Mouse (Mus musculus) stomach, embryonic 16.5 days (tissue): ENCODE data around the gene Lsp1. TPM values are rescaled to one million over a fixed set of nuclear protein-coding genes. Genes with fewer than 3 reads are reported as not detected.
A peak's percentile ranks its signal among the peaks of the same experiment; 100 is the strongest.

Experiments used
- ATAC-seq: fragments of 200-750 bp; cut with Nextera tagmentation; 2 replicates; pipeline ENCODE4 v1.8.0; 2017; ENCODE audit warnings: moderate number of reproducible peaks, moderate TSS enrichment; ENCODE audit not compliant: insufficient read depth, low FRiP score
- H3K27ac ChIP-seq: fragments of 300-500 bp; sonication (generic); 2 replicates; pipeline ENCODE4 v1.5.1; 2014; ENCODE audit warnings: low read length
- H3K27me3 ChIP-seq: fragments of 300-500 bp; sonication (generic); 2 replicates; pipeline ENCODE4 v1.6.1; 2014; ENCODE audit warnings: low read length, control low read depth, mixed read lengths; ENCODE audit not compliant: control insufficient read depth, insufficient read depth
- H3K36me3 ChIP-seq: fragments of 300-500 bp; sonication (generic); 2 replicates; pipeline ENCODE4 v1.6.1; 2014; ENCODE audit warnings: low read length; ENCODE audit not compliant: control insufficient read depth, insufficient read depth
- H3K4me1 ChIP-seq: fragments of 300-500 bp; sonication (generic); 2 replicates; pipeline ENCODE4 v1.6.1; 2014; ENCODE audit warnings: low read length, control low read depth, mixed read lengths; ENCODE audit not compliant: control insufficient read depth, insufficient read depth
- H3K4me2 ChIP-seq: fragments of 300-500 bp; sonication (generic); 2 replicates; pipeline ENCODE4 v1.6.1; 2014; ENCODE audit warnings: low read depth, low read length, mixed read lengths
- H3K4me3 ChIP-seq: fragments of 300-500 bp; sonication (generic); replicated peaks from 2 replicates; pipeline ENCODE4 v1.5.1; 2014; ENCODE audit warnings: mild to moderate bottlenecking, low read length
- H3K9ac ChIP-seq: fragments of 300-500 bp; sonication (generic); 2 replicates; pipeline ENCODE4 v1.6.1; 2014; ENCODE audit warnings: low read length
- H3K9me3 ChIP-seq: fragments of 300-500 bp; sonication (generic); replicated peaks from 2 replicates; pipeline ENCODE4 v1.6.1; 2016; ENCODE audit warnings: low read length, control low read depth; ENCODE audit not compliant: control insufficient read depth
- WGBS: fragments of 180-500 bp; shearing (Covaris S2); extraction: QIAGEN DNeasy Blood & Tissue Kit; methylation state at CpG from one replicate; pipeline ENCODE4 v1.1.7; 2014; 5-methylcytosine and 5-hydroxymethylcytosine counted together
- polyA plus RNA-seq: library from polyadenylated mRNA; unstranded; fragments of >200 nt; fragmentation: Nextera tagmentation; extraction: Ambion mirVana; gene quantifications from 2 replicates; pipeline ENCODE4 v1.2.1, GENCODE M21; 2015

Lsp1 gene
- polyA plus RNA-seq, 1 experiment from 2014 or later = 216 TPM

DNA sequence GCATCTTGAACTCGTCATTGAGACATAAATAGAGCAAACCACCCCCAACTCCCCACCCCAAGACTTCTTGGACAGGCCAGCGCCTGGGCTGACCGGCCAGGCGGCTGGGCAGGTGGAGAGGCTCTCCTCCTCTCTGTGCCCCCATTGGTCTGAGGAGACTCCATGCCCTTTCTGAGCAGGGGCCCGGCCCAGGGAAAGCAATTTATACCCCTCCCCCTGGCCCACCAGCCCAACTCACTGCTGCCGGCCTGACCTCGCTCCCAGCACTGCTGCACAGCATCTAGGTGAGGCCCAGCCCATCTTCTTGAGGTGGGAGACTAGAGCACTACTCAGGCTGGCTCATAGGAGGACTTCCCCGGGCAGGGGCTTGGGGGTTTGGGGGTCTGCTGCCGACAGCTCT is 19.0 kb upstream of the Lsp1 start, which contains the start of gene Tnni2:
Gene Tnni2 (plus strand): TSS at position 224 of the 400 bp plus-strand sequence.
- H3K4me2 ChIP-seq = peak within 1 kb of the TSS; percentile 20

DNA sequence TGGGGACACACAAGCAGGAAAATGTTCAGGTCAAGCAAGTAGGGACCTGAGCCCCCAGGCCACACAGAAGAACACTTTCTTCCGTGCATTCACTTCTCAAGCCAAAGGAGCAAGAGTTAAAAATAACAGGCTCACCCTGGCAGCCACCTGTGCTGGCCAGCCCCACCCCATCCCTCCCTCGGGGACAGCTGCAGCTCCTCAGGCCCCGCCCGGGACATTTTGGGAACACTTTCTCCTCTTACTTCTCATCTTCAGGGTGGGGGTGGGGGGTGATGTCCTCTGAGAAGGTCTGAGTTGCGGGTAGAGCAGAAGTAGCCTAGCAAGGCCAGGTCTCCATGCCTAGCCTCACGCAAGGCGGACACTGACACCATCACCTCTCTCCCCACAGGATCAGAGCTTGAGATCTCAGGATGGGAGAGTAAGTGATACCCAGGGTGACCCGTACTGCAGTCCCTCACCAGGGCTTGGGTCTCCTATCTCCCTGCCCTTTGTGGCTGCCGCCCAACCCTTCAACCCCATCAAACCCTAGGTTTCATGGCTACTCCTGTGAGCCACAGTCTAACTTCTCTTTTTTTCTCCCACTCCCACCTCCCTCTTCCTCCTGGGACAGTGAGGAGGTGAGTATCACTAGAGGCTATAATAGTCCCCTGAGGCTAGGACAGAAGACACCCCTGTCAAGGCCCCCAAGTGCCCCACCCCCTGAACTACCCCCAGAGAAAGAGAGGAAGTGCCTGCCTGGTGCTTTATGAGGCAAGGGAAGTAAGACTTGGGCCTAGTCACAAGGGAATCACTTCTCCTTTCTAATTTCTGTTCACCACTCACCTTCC is 18.3 kb upstream of the Lsp1 start:
- no peak for ATAC-seq
- WGBS = 56% methylated on average over 9 of the region's 9 CpGs
- Histone ChIP-seq H3K27me3 (no peaks in the 10 kb centered on the region), H3K36me3 (no peaks in the 10 kb centered on the region), H3K9ac (peak overlapping the region; percentile 72), H3K4me2 (no peak overlapping the region), H3K27ac (peak overlapping the region; percentile 72), H3K4me3 (no peak overlapping the region), H3K4me1 (peaks cover 28% of the 10 kb centered on the region), H3K9me3 (no peaks in the 10 kb centered on the region)

More for the DNA sequence above, 19.0 kb upstream of the Lsp1 start, which contains the start of gene Tnni2:
- no peaks in the 10 kb centered on the region for H3K9me3 ChIP-seq
- H3K4me1 ChIP-seq = peaks cover 31% of the 10 kb centered on the region
- H3K4me3 ChIP-seq = no peak within 1 kb of the TSS
- H3K27me3 ChIP-seq = no peaks in the 10 kb centered on the region
- no peak for ATAC-seq
- WGBS = 70% methylated on average over 9 of the region's 9 CpGs
- peak within 1 kb of the TSS; percentile 72 for H3K9ac ChIP-seq
- H3K36me3 ChIP-seq = no peaks in the 10 kb centered on the region
- H3K27ac ChIP-seq = peak within 1 kb of the TSS; percentile 72

DNA sequence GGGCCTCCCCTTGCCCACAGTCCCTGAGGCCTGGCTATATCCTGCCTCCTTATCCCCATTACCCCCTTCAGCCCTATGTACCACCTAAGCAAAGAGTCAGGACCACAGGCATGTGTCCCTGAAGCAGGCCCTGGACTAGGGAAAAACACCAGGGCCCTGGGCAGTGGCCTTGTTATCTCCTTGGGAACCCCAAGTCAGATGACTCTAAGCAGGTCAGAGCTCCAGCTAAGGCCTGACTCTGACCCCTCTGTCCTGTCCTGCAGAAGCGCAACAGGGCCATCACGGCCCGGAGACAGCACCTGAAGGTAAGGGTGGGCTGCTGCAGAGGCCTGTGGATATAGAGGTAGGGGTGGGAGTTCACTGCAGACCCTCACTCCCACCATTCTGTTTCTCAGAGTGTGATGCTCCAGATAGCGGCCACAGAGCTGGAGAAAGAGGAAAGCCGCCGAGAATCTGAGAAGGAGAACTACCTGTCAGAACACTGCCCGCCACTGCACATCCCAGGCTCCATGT is 17.6 kb upstream of the Lsp1 start:
- H3K4me1 ChIP-seq = peaks cover 28% of the 10 kb centered on the region
- no peak for ATAC-seq
- peak overlapping the region; percentile 51 for H3K27ac ChIP-seq
- no peak overlapping the region for H3K4me2 ChIP-seq
- no peaks in the 10 kb centered on the region for H3K27me3 ChIP-seq
- H3K9ac ChIP-seq = no peak overlapping the region; the same call in 1 of the 2 replicates
- H3K4me3 ChIP-seq = no peak overlapping the region
- no peaks in the 10 kb centered on the region for H3K9me3 ChIP-seq
- no peaks in the 10 kb centered on the region for H3K36me3 ChIP-seq
- 95% methylated on average over 7 of the region's 7 CpGs for WGBS

DNA sequence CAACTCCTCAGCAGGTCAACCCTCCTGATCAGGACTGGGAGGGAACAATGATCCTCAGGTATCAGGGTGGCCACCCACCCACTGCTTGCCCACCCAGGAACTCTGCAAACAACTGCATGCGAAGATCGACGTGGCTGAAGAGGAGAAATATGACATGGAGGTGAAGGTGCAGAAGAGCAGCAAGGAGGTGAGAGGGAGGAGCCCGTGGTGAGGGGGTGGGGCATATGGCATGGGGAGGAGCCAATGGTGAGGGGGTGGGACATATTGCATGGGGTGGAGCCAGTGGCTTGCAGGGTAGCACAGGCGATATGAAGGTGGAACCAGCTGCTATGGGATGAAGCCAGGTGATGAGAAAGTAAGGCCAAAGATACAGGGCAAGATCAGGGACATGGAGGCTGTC is 17.1 kb upstream of the Lsp1 start:
- Histone ChIP-seq H3K9ac (no peak overlapping the region), H3K4me3 (no peak overlapping the region), H3K27ac (no peak overlapping the region), H3K4me1 (peaks cover 28% of the 10 kb centered on the region), H3K27me3 (no peaks in the 10 kb centered on the region), H3K4me2 (no peak overlapping the region), H3K9me3 (no peaks in the 10 kb centered on the region), H3K36me3 (no peaks in the 10 kb centered on the region)
- no peak for ATAC-seq
- WGBS = 85% methylated on average over 5 of the region's 5 CpGs

DNA sequence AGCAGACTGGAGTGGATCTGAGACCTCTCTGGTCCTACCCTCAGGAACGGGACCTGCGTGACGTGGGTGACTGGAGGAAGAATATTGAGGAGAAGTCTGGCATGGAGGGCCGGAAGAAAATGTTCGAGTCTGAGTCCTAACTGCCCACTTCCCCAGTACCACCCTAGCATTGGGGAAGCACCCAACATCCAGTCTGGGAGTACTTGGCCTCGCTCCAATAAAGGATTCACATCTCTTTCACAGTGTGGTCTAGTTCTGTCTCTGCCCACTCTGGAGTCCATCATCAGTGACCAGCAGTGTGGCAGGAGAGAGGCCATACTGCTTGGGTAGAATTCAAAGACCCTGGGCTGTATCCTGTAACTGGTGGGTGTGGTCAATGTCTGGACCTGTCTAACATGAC is 16.4 kb upstream of the Lsp1 start:
- Histone ChIP-seq H3K27ac (no peak overlapping the region), H3K27me3 (no peaks in the 10 kb centered on the region), H3K9ac (no peak overlapping the region), H3K36me3 (no peaks in the 10 kb centered on the region), H3K4me2 (no peak overlapping the region), H3K4me3 (no peak overlapping the region), H3K4me1 (peaks cover 28% of the 10 kb centered on the region), H3K9me3 (no peaks in the 10 kb centered on the region)
- no peak for ATAC-seq
- 83% methylated on average over 6 of the region's 6 CpGs for WGBS

DNA sequence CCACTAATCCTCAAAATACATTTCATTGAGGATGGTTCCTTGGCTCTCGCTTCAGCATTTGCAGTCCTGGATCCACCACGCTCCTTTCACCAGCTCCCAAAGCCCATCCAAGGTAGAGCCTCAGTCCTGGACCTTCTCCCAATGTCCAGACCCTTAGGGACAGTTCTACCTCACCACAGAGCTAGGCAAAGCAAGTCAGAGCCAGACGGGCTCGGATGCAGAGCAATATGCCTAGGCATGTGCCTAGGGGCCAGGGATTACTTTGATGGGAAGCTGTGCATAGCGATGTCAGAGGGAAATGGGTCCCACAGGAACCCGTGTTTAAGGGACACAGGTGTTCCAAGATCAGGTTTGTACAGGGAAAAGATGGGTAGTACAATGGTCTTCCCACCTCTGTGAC is 15.3 kb upstream of the Lsp1 start:
- H3K4me3 ChIP-seq = no peak overlapping the region
- peaks cover 23% of the 10 kb centered on the region for H3K4me1 ChIP-seq
- WGBS = 90% methylated on average over 6 of the region's 6 CpGs
- ATAC-seq = no peak
- H3K27ac ChIP-seq = no peak overlapping the region
- H3K4me2 ChIP-seq = no peak overlapping the region
- H3K9me3 ChIP-seq = no peaks in the 10 kb centered on the region
- no peaks in the 10 kb centered on the region for H3K36me3 ChIP-seq
- no peaks in the 10 kb centered on the region for H3K27me3 ChIP-seq
- no peak overlapping the region for H3K9ac ChIP-seq

DNA sequence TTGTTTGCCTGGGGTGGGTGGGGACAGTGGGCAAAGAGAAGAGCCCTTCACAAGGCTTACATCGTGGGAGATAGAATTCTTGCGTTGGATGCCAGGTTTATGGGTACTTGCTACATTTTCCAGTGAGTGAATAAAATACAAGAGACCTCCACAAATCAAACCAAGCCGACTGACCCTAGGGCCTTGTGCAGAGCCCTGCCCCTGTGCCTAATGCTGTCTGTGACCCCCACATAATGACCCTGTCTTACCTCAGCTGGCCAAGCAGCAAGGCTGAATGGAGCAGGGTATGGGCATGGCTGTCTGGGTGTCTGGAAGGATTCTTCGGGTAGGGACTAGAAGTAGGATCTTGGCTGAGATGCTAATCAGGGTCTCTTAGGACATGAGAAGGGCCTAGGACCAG is 14.3 kb upstream of the Lsp1 start:
- 93% methylated on average over 4 of the region's 4 CpGs for WGBS
- H3K4me1 ChIP-seq = peaks cover 14% of the 10 kb centered on the region
- no peak overlapping the region for H3K27ac ChIP-seq
- no peak overlapping the region for H3K4me2 ChIP-seq
- H3K9ac ChIP-seq = no peak overlapping the region
- no peaks in the 10 kb centered on the region for H3K36me3 ChIP-seq
- no peaks in the 10 kb centered on the region for H3K27me3 ChIP-seq
- H3K9me3 ChIP-seq = no peaks in the 10 kb centered on the region
- H3K4me3 ChIP-seq = no peak overlapping the region
- no peak for ATAC-seq

DNA sequence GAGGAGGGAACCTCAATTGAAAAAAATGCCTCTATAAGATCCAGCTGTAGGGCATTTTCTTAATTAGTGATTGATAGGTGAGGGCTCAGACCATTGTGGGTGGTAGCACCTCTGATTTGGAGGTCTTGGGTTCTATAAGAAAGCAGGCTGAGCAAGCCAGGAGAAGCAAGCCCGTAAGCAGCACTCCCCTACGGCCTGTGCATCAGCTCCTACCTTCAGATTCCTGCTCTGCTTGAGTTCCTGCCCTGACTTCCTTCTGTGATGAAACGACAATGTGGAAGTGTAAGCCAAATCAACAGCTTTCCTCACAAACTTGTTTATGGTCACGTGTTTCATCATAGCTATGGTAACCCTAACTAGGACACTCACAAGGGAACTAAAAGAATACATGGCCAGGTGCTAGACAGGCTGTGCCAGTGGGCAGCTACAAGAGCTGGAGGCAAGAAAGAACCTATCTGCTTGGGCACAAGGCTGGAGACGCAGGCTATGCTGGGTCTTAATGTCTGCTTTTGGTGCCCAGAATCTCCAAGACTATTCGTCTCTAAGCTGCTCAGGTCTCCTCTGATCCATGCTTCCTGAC is 11.5 kb upstream of the Lsp1 start:
- ATAC-seq = no peak
- H3K9ac ChIP-seq = no peak overlapping the region
- peak overlapping the region; percentile 3; the same call in 1 of the 2 replicates for H3K27ac ChIP-seq
- no peak overlapping the region for H3K4me3 ChIP-seq
- no peaks in the 10 kb centered on the region for H3K9me3 ChIP-seq
- H3K27me3 ChIP-seq = no peaks in the 10 kb centered on the region
- H3K4me1 ChIP-seq = peaks cover 4% of the 10 kb centered on the region; the same call in 1 of the 2 replicates
- H3K4me2 ChIP-seq = no peak overlapping the region
- WGBS = 69% methylated on average over 6 of the region's 6 CpGs
- no peaks in the 10 kb centered on the region for H3K36me3 ChIP-seq

DNA sequence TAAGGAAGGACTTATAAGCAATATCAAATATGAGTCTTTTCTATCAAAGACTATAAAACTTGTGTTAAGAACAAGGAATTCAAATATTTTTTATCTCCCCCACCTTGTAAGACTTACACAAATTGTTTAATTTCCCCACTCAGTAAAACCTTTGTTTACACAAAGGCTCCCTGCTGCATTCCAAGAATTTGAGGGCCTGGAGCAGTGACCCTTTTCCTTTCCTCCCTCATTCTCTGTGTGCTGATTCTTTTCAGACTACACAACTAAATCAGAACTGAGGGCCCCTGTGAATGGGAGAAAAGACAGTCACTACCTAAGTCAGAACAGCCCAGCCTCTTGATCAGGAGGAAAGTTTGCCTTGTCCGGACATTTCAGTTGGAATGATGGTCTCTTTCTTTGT is 5.9 kb upstream of the Lsp1 start:
- ATAC-seq = no peak
- Histone ChIP-seq H3K36me3 (no peaks in the 10 kb centered on the region), H3K9ac (no peak overlapping the region; the same call in 1 of the 2 replicates), H3K27me3 (no peaks in the 10 kb centered on the region), H3K9me3 (no peaks in the 10 kb centered on the region), H3K4me3 (no peak overlapping the region), H3K27ac (peak overlapping the region; percentile 95), H3K4me2 (no peak overlapping the region), H3K4me1 (peaks cover 33% of the 10 kb centered on the region)
- 31% methylated on average over 1 of the region's 1 CpGs for WGBS
